Comparison of ENCODE assay signal across 7 mouse cellular contexts in genomic region chr15:77151178-77151577, GRCm38 (mm10).
DNase-seq lines count a peak whose midpoint lies in the region; ATAC-seq lines count a peak whose summit lies in the region.

No protein-coding gene starts in this region.

- H3K4me1 ChIP-seq in lung, embryonic 15.5 days, result peaks cover 44% of the 10 kb centered on the region
- H3K4me1 ChIP-seq in forebrain, embryonic 12.5 days, result peaks cover 51% of the 10 kb centered on the region
- H3K4me1 ChIP-seq in limb, embryonic 13.5 days, result peaks cover 59% of the 10 kb centered on the region
- H3K4me1 ChIP-seq in stomach, embryonic 16.5 days (ENCODE audit: control insufficient read depth, insufficient read depth, low read length), result peaks cover 36% of the 10 kb centered on the region

- peak overlapping the region; percentile 57 for H3K4me3 ChIP-seq in lung, embryonic 15.5 days
- peak overlapping the region; percentile 49 for H3K4me3 ChIP-seq in forebrain, embryonic 12.5 days (replicated peaks)
- peak overlapping the region; percentile 53 for H3K4me3 ChIP-seq in limb, embryonic 13.5 days
- peak overlapping the region; percentile 67 for H3K4me3 ChIP-seq in stomach, embryonic 16.5 days (replicated peaks; ENCODE audit: low read length)

- peak overlapping the region; percentile 76 for H3K4me2 ChIP-seq in lung, embryonic 15.5 days
- peak overlapping the region; percentile 60 for H3K4me2 ChIP-seq in forebrain, embryonic 12.5 days
- peak overlapping the region; percentile 63 for H3K4me2 ChIP-seq in limb, embryonic 13.5 days (replicated peaks)
- H3K4me2 ChIP-seq in stomach, embryonic 16.5 days (ENCODE audit: low read depth, low read length), result peak overlapping the region; percentile 77

- H3K9me3 ChIP-seq in lung, embryonic 15.5 days, result no peaks in the 10 kb centered on the region
- no peaks in the 10 kb centered on the region for H3K9me3 ChIP-seq in forebrain, embryonic 12.5 days
- no peaks in the 10 kb centered on the region for H3K9me3 ChIP-seq in limb, embryonic 13.5 days
- H3K9me3 ChIP-seq in stomach, embryonic 16.5 days (replicated peaks; ENCODE audit: control insufficient read depth, low read length), result no peaks in the 10 kb centered on the region

- H3K27ac ChIP-seq in lung, embryonic 15.5 days, result peak overlapping the region; percentile 93
- no peak overlapping the region for H3K27ac ChIP-seq in forebrain, embryonic 12.5 days
- H3K27ac ChIP-seq in limb, embryonic 13.5 days, result peak overlapping the region; percentile 28; the same call in 1 of the 2 replicates
- H3K27ac ChIP-seq in stomach, embryonic 16.5 days (ENCODE audit: low read length), result peak overlapping the region; percentile 45

- no peaks in the 10 kb centered on the region for H3K27me3 ChIP-seq in lung, embryonic 15.5 days
- H3K27me3 ChIP-seq in forebrain, embryonic 12.5 days, result no peaks in the 10 kb centered on the region
- no peaks in the 10 kb centered on the region for H3K27me3 ChIP-seq in limb, embryonic 13.5 days
- no peaks in the 10 kb centered on the region for H3K27me3 ChIP-seq in stomach, embryonic 16.5 days (ENCODE audit: control insufficient read depth, insufficient read depth, low read length)

- no peaks in the 10 kb centered on the region for H3K36me3 ChIP-seq in lung, embryonic 15.5 days
- no peaks in the 10 kb centered on the region for H3K36me3 ChIP-seq in forebrain, embryonic 12.5 days (replicated peaks)
- no peaks in the 10 kb centered on the region; the same call in 1 of the 2 replicates for H3K36me3 ChIP-seq in limb, embryonic 13.5 days
- no peaks in the 10 kb centered on the region for H3K36me3 ChIP-seq in stomach, embryonic 16.5 days (ENCODE audit: control insufficient read depth, insufficient read depth, low read length)

- WGBS in lung, embryonic 15.5 days, result 18% methylated on average over 8 of the region's 8 CpGs
- WGBS in forebrain, embryonic 12.5 days, result 53% methylated on average over 8 of the region's 8 CpGs
- WGBS in limb, embryonic 13.5 days, result 60% methylated on average over 8 of the region's 8 CpGs
- 39% methylated on average over 8 of the region's 8 CpGs for WGBS in stomach, embryonic 16.5 days

- no peak for ATAC-seq in lung, embryonic 15.5 days (ENCODE audit: borderline replicate concordance, extremely low read depth, low FRiP score, low TSS enrichment)
- ATAC-seq in forebrain, embryonic 12.5 days (ENCODE audit: low FRiP score), result no peak
- ATAC-seq in limb, embryonic 13.5 days (ENCODE audit: low FRiP score, low read depth), result no peak
- no peak for ATAC-seq in stomach, embryonic 16.5 days (ENCODE audit: insufficient read depth, low FRiP score)

- DNase-seq in lung, adult 18-20 months, result no peak
- no peak for DNase-seq in spleen, postnatal 14 days (ENCODE audit: low spot score in 2 of 2)
- DNase-seq in gastrocnemius, adult 8-10 months (ENCODE audit: low spot score in 2 of 2), result no peak

- H3K9ac ChIP-seq in lung, embryonic 15.5 days, result peak overlapping the region; percentile 29; the same call in 1 of the 2 replicates
- H3K9ac ChIP-seq in forebrain, embryonic 12.5 days, result peak overlapping the region; percentile 68
- H3K9ac ChIP-seq in limb, embryonic 13.5 days, result peak overlapping the region; percentile 70
- H3K9ac ChIP-seq in stomach, embryonic 16.5 days (ENCODE audit: low read length), result peak overlapping the region; percentile 49
